Mouse (Mus musculus) cortical plate, adult 2 months (tissue): ENCODE data around the gene Aaas.

Experiments used
- CTCF ChIP-seq: fragments of 200-500 bp; IDR thresholded peaks from 2 replicates; pipeline ENCODE4 v1.5.1; 2011; ENCODE audit warnings: mild to moderate bottlenecking, control low read depth, low read length; ENCODE audit not compliant: insufficient read depth; ENCODE audit errors: extremely low read depth
- POLR2A ChIP-seq: fragments of 200-500 bp; IDR thresholded peaks from 2 replicates; pipeline ENCODE4 v1.6.1; 2011; ENCODE audit warnings: mild to moderate bottlenecking, low read length, control low read depth; ENCODE audit not compliant: insufficient read depth; ENCODE audit errors: extremely low read depth

GRCm38 (mm10) chr15:102350138-102350941, at the start of gene Aaas:
- TF ChIP-seq POLR2A = peak; percentile 68; the same call in 1 of the 2 replicates
- peak; percentile 71 for TF ChIP-seq CTCF
